Mouse (Mus musculus): ENCODE data around the gene Zbp1. TPM values are rescaled to one million over a fixed set of nuclear protein-coding genes. Genes with fewer than 3 reads are reported as not detected.

Zbp1 gene
- polyA plus RNA-seq, 1 experiment from 2014 or later, result 0.57 TPM

GRCm38 (mm10) chr2:173184475-173185080, 34.1 kb downstream of the Zbp1 start:
- no peak overlapping the region for H3K4me3 ChIP-seq
- H3K27me3 ChIP-seq (replicated peaks), result peaks cover 80% of the 10 kb centered on the region
- no peaks in the 10 kb centered on the region for H3K9me3 ChIP-seq
- no peak overlapping the region for H3K4me2 ChIP-seq
- H3K9ac ChIP-seq, result no peak overlapping the region
- peaks cover 4% of the 10 kb centered on the region; the same call in 1 of the 2 replicates for H3K4me1 ChIP-seq
- H3K27ac ChIP-seq (replicated peaks), result no peak overlapping the region
- ATAC-seq (ENCODE audit: extremely low read depth, insufficient number of reproducible peaks, low FRiP score, low TSS enrichment), result no peak
- no peaks in the 10 kb centered on the region for H3K36me3 ChIP-seq
- 52% methylated on average over 11 of the region's 11 CpGs for WGBS

GRCm38 (mm10) chr2:173183836-173184460, 34.8 kb downstream of the Zbp1 start:
- H3K4me1 ChIP-seq, result peaks cover 4% of the 10 kb centered on the region; the same call in 1 of the 2 replicates
- no peak overlapping the region for H3K27ac ChIP-seq (replicated peaks)
- H3K9me3 ChIP-seq, result no peaks in the 10 kb centered on the region
- H3K9ac ChIP-seq, result no peak overlapping the region
- H3K4me3 ChIP-seq, result no peak overlapping the region
- ATAC-seq (ENCODE audit: extremely low read depth, insufficient number of reproducible peaks, low FRiP score, low TSS enrichment), result no peak
- no peak overlapping the region for H3K4me2 ChIP-seq
- H3K27me3 ChIP-seq (replicated peaks), result peaks cover 84% of the 10 kb centered on the region
- 7% methylated on average over 8 of the region's 8 CpGs for WGBS
- no peaks in the 10 kb centered on the region for H3K36me3 ChIP-seq

GRCm38 (mm10) chr2:173183311-173183710, 35.4 kb downstream of the Zbp1 start:
- Histone ChIP-seq H3K9ac (no peak overlapping the region), H3K36me3 (no peaks in the 10 kb centered on the region), H3K27me3 (replicated peaks) (peaks cover 78% of the 10 kb centered on the region), H3K9me3 (no peaks in the 10 kb centered on the region), H3K4me1 (peaks cover 4% of the 10 kb centered on the region; the same call in 1 of the 2 replicates), H3K4me3 (no peak overlapping the region), H3K4me2 (no peak overlapping the region), H3K27ac (replicated peaks) (no peak overlapping the region)
- ATAC-seq (ENCODE audit: extremely low read depth, insufficient number of reproducible peaks, low FRiP score, low TSS enrichment), result no peak
- WGBS, result 89% methylated on average over 10 of the region's 10 CpGs

DNA sequence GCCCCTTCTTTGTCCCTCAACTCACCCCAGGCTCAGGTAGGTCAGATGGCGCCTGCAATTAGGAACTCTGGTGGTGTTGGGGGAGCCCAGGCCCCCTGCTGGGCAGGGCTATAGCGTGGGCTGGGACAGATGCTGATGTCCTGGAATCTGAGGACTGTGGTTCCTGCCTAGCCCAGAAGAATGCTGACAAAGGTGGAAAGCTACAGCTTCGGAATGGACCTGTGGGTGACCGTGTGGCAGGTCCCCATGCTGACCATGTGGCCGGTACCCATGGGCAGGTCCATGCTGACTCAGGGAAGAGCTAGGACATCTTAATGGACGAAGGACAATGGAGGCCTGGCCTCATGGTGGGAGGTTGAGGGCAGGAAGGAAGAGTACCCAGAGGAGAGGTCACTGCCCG, 35.9 kb downstream of the Zbp1 start:
- WGBS, result 67% methylated on average over 7 of the region's 7 CpGs
- ATAC-seq (ENCODE audit: extremely low read depth, insufficient number of reproducible peaks, low FRiP score, low TSS enrichment), result no peak
- no peaks in the 10 kb centered on the region for H3K9me3 ChIP-seq
- no peak overlapping the region for H3K4me3 ChIP-seq
- H3K9ac ChIP-seq, result no peak overlapping the region
- peaks cover 4% of the 10 kb centered on the region; the same call in 1 of the 2 replicates for H3K4me1 ChIP-seq
- H3K27ac ChIP-seq (replicated peaks), result no peak overlapping the region
- H3K4me2 ChIP-seq, result no peak overlapping the region
- H3K27me3 ChIP-seq (replicated peaks), result peaks cover 81% of the 10 kb centered on the region
- no peaks in the 10 kb centered on the region for H3K36me3 ChIP-seq

GRCm38 (mm10) chr2:173181901-173182300, 36.8 kb downstream of the Zbp1 start:
- 87% methylated on average over 7 of the region's 7 CpGs for WGBS
- Histone ChIP-seq H3K9ac (no peak overlapping the region), H3K27ac (replicated peaks) (no peak overlapping the region), H3K4me2 (no peak overlapping the region), H3K4me1 (peaks cover 4% of the 10 kb centered on the region; the same call in 1 of the 2 replicates), H3K36me3 (no peaks in the 10 kb centered on the region), H3K9me3 (no peaks in the 10 kb centered on the region), H3K4me3 (no peak overlapping the region), H3K27me3 (replicated peaks) (peaks cover 80% of the 10 kb centered on the region)
- ATAC-seq (ENCODE audit: extremely low read depth, insufficient number of reproducible peaks, low FRiP score, low TSS enrichment), result no peak

GRCm38 (mm10) chr2:173181486-173181885, 37.2 kb downstream of the Zbp1 start:
- no peak overlapping the region for H3K4me2 ChIP-seq
- 61% methylated on average over 5 of the region's 5 CpGs for WGBS
- peaks cover 81% of the 10 kb centered on the region for H3K27me3 ChIP-seq (replicated peaks)
- H3K9ac ChIP-seq, result no peak overlapping the region
- no peak overlapping the region for H3K27ac ChIP-seq (replicated peaks)
- no peaks in the 10 kb centered on the region for H3K36me3 ChIP-seq
- H3K4me1 ChIP-seq, result peaks cover 4% of the 10 kb centered on the region; the same call in 1 of the 2 replicates
- ATAC-seq (ENCODE audit: extremely low read depth, insufficient number of reproducible peaks, low FRiP score, low TSS enrichment), result no peak
- no peaks in the 10 kb centered on the region for H3K9me3 ChIP-seq
- no peak overlapping the region for H3K4me3 ChIP-seq

DNA sequence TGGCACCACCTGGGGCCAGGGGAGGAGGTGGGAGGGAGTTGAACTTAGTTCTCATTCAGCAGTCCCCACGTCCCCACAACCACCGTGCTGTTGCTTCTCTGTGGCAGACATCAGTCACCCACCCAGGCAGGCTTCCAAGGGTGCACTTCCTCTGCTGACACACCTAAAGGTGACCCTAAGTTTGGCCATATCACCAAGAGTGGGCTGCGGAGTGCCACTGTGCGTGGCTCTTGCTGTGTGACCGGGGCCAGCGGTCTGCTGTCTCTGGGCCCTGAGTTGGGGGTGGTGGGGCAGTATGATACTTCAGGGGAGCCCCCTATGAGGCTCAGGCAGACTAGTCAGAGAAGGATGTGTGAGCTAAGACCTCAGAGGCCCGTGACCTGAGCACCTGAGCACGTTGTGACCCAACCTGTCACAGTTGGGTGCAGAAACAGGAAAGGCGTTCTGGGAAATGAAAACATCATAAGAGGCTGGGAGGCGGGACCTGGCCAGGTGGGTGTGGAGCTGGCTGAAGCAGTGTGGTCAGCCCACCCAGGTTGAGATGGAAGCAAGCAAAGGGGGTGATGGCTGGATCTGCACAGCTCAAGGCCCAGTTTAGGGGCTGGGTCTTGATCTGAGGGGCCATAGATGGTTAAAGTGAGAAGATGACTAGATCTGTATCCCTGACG, 37.9 kb downstream of the Zbp1 start:
- no peak overlapping the region for H3K27ac ChIP-seq (replicated peaks)
- no peak overlapping the region for H3K4me3 ChIP-seq
- H3K4me2 ChIP-seq, result no peak overlapping the region
- ATAC-seq (ENCODE audit: extremely low read depth, insufficient number of reproducible peaks, low FRiP score, low TSS enrichment), result no peak
- peaks cover 1% of the 10 kb centered on the region; the same call in 1 of the 2 replicates for H3K9me3 ChIP-seq
- peaks cover 78% of the 10 kb centered on the region for H3K27me3 ChIP-seq (replicated peaks)
- H3K9ac ChIP-seq, result no peak overlapping the region
- H3K36me3 ChIP-seq, result no peaks in the 10 kb centered on the region
- WGBS, result 79% methylated on average over 11 of the region's 11 CpGs
- H3K4me1 ChIP-seq, result no peaks in the 10 kb centered on the region

DNA sequence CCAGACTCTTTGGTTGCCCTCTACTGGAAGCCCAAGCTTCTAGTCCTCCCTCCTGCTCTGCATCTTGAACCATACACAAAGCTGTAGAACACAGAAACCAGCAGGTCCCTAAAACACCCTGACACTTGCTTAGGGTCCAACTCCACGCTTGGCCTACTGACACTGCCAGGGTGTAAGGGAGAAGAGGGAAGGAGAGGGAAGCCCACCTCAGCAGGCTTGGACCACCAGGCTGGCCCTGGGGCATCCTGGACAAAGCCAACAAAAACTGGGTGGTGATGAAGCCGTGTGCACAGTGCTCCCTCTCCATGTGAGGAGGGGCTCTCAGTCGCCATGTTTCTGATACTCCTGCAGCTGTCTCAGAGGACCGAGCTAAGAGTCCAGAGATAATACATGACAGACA, 38.7 kb downstream of the Zbp1 start:
- no peak overlapping the region for H3K9ac ChIP-seq
- H3K36me3 ChIP-seq, result no peaks in the 10 kb centered on the region
- ATAC-seq (ENCODE audit: extremely low read depth, insufficient number of reproducible peaks, low FRiP score, low TSS enrichment), result no peak
- H3K9me3 ChIP-seq, result peaks cover 7% of the 10 kb centered on the region
- whole genome bisulfite sequencing, result 56% methylated on average over 4 of the region's 4 CpGs
- no peak overlapping the region for H3K27ac ChIP-seq (replicated peaks)
- H3K27me3 ChIP-seq (replicated peaks), result peaks cover 70% of the 10 kb centered on the region
- H3K4me1 ChIP-seq, result no peaks in the 10 kb centered on the region
- no peak overlapping the region for H3K4me3 ChIP-seq
- H3K4me2 ChIP-seq, result no peak overlapping the region

GRCm38 (mm10) chr2:173179046-173179445, 39.7 kb downstream of the Zbp1 start:
- peaks cover 7% of the 10 kb centered on the region for H3K9me3 ChIP-seq
- ATAC-seq (ENCODE audit: extremely low read depth, insufficient number of reproducible peaks, low FRiP score, low TSS enrichment), result no peak
- H3K4me2 ChIP-seq, result no peak overlapping the region
- H3K36me3 ChIP-seq, result no peaks in the 10 kb centered on the region
- no peak overlapping the region for H3K9ac ChIP-seq
- H3K27me3 ChIP-seq (replicated peaks), result peaks cover 62% of the 10 kb centered on the region
- H3K4me3 ChIP-seq, result no peak overlapping the region
- WGBS, result 68% methylated on average over 7 of the region's 7 CpGs
- H3K27ac ChIP-seq (replicated peaks), result no peak overlapping the region
- peaks cover 6% of the 10 kb centered on the region for H3K4me1 ChIP-seq

DNA sequence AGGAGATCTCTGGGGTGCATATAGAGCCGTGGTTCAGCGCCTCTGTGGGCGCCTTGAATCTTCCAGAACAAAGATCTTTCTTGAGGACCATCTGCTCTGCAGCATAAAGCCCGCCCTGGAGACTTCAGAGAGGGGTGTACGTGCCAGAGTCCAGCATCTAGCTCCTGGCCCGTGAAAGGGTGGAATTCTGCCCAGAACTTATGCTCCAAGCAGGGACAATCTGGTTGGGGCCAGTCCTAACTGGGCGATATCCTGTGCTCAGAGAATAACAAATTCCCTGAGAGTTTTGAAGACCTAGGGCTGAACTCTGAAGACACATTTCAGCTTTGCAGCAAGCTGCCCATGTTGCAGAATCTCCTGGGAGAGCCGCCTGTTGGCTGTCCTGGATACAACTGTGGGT, 40.8 kb downstream of the Zbp1 start:
- no peaks in the 10 kb centered on the region for H3K36me3 ChIP-seq
- 82% methylated on average over 8 of the region's 8 CpGs for WGBS
- H3K9me3 ChIP-seq, result peaks cover 7% of the 10 kb centered on the region
- no peak overlapping the region for H3K9ac ChIP-seq
- no peak for ATAC-seq (ENCODE audit: extremely low read depth, insufficient number of reproducible peaks, low FRiP score, low TSS enrichment)
- no peak overlapping the region for H3K4me2 ChIP-seq
- peaks cover 55% of the 10 kb centered on the region for H3K27me3 ChIP-seq (replicated peaks)
- no peak overlapping the region for H3K4me3 ChIP-seq
- H3K27ac ChIP-seq (replicated peaks), result no peak overlapping the region
- H3K4me1 ChIP-seq, result peaks cover 15% of the 10 kb centered on the region

- 68% methylated on average over 5 of the region's 5 CpGs for whole genome bisulfite sequencing
Observed at GRCm38 (mm10) chr2:173177481-173177880, 41.2 kb downstream of the Zbp1 start.

More at GRCm38 (mm10) chr2:173177481-173177880, 41.2 kb downstream of the Zbp1 start:
- Histone ChIP-seq H3K4me1 (peaks cover 19% of the 10 kb centered on the region), H3K36me3 (no peaks in the 10 kb centered on the region), H3K27ac (replicated peaks) (no peak overlapping the region), H3K9me3 (peaks cover 7% of the 10 kb centered on the region), H3K4me3 (no peak overlapping the region), H3K27me3 (replicated peaks) (peaks cover 54% of the 10 kb centered on the region), H3K4me2 (no peak overlapping the region), H3K9ac (no peak overlapping the region)
- no peak for ATAC-seq (ENCODE audit: extremely low read depth, insufficient number of reproducible peaks, low FRiP score, low TSS enrichment)

All from heart, embryonic 13.5 days (tissue).